Comparison of ENCODE assay signal across 22 mouse cellular contexts in genomic region chr12:16868618-16869017, GRCm38 (mm10). TPM values are rescaled to one million over a fixed set of nuclear protein-coding genes. Genes with fewer than 3 reads are reported as not detected.
DNase-seq lines count a peak whose midpoint lies in the region; ATAC-seq and TF ChIP-seq lines count a peak whose summit lies in the region.
"Had no signal": no experiment of that assay in that cellular context is flagged by ENCODE, and none has a peak within 500 bp of the region (broad histone marks: within the 10 kb centered on the region; RNA-seq: fewer than 3 reads in every experiment).

No protein-coding gene starts in this region.

- WGBS in heart, embryonic 11.5 days (ENCODE audit: insufficient replicate concordance), result 73% methylated on average over 6 of the region's 6 CpGs
- WGBS in heart, adult 2 months, result 66% methylated on average over 6 of the region's 6 CpGs
- WGBS in kidney, adult 2 months, result 84% methylated on average over 6 of the region's 6 CpGs
- 78% methylated on average over 6 of the region's 6 CpGs for whole genome bisulfite sequencing in kidney, embryonic 15.5 days

- no peak for DNase-seq in heart, adult 2 months
- DNase-seq in kidney, adult 2 months, result no peak
- no peak for DNase-seq in testis, postnatal 10 days (ENCODE audit: low spot score)
- DNase-seq in cerebellum, adult 8-10 months, result no peak
- DNase-seq in thymus, postnatal 14 days, result no peak
- DNase-seq: adrenal gland, postnatal 36 days; B cell, adult 2 months; cerebellum, adult 9-10 months; kidney, adult 9 months; kidney, postnatal 36 days; layer of hippocampus, adult 9-11 months; liver, embryonic 13.5 days; retina, postnatal 1 day; thymus, postnatal 25 days had no signal

- no peaks in the 10 kb centered on the region for H3K9me3 ChIP-seq in heart, embryonic 11.5 days (replicated peaks; ENCODE audit: control insufficient read depth, low read length)
- no peaks in the 10 kb centered on the region for H3K9me3 ChIP-seq in kidney, embryonic 15.5 days (replicated peaks)
- H3K9me3 ChIP-seq: embryonic facial prominence, embryonic 12.5 days; liver, embryonic 13.5 days; midbrain, embryonic 10.5 days had no signal

- TF ChIP-seq POLR2A in heart, adult 2 months (IDR thresholded peaks at IDR 0.05; ENCODE audit: insufficient read depth, low read depth, low read length), result no peak
- no peak for TF ChIP-seq POLR2A in kidney, adult 2 months (IDR thresholded peaks at IDR 0.05; ENCODE audit: low read depth, low read length)
- TF ChIP-seq POLR2A in testis, adult 2 months (IDR thresholded peaks at IDR 0.05; ENCODE audit: control insufficient read depth, low read depth, low read length), result no peak

- H3K4me2 ChIP-seq in heart, embryonic 11.5 days, result no peak overlapping the region
- H3K4me2 ChIP-seq in kidney, embryonic 15.5 days, result no peak overlapping the region
- H3K4me2 ChIP-seq: embryonic facial prominence, embryonic 12.5 days; hindbrain, embryonic 14.5 days; liver, embryonic 13.5 days had no signal

- TF ChIP-seq EP300 in heart, adult 2 months (IDR thresholded peaks at IDR 0.05; ENCODE audit: insufficient read depth, low read depth, low read length), result no peak

- no peaks in the 10 kb centered on the region for H3K27me3 ChIP-seq in heart, embryonic 11.5 days (ENCODE audit: control insufficient read depth, insufficient read depth, low read length)
- no peaks in the 10 kb centered on the region for H3K27me3 ChIP-seq in heart, adult 2 months (ENCODE audit: control insufficient read depth, insufficient read depth, low read length)
- no peaks in the 10 kb centered on the region for H3K27me3 ChIP-seq in kidney, adult 2 months (replicated peaks; ENCODE audit: control insufficient read depth, insufficient read depth, low read length)
- H3K27me3 ChIP-seq in kidney, embryonic 15.5 days, result no peaks in the 10 kb centered on the region; the same call in 1 of the 2 replicates
- H3K27me3 ChIP-seq in testis, adult 2 months (ENCODE audit: control insufficient read depth, insufficient read depth, low read length), result no peaks in the 10 kb centered on the region
- H3K27me3 ChIP-seq: embryonic facial prominence, embryonic 12.5 days; liver, embryonic 13.5 days had no signal

- H3K4me3 ChIP-seq in heart, embryonic 11.5 days (ENCODE audit: low read depth, low read length), result no peak overlapping the region
- no peak overlapping the region for H3K4me3 ChIP-seq in heart, adult 2 months
- H3K4me3 ChIP-seq in kidney, adult 2 months (ENCODE audit: insufficient read depth, low read depth, low read length), result no peak overlapping the region
- H3K4me3 ChIP-seq in kidney, embryonic 15.5 days (replicated peaks), result no peak overlapping the region
- H3K4me3 ChIP-seq in testis, adult 2 months (ENCODE audit: control insufficient read depth, low read depth, low read length), result no peak overlapping the region
- H3K4me3 ChIP-seq: embryonic facial prominence, embryonic 12.5 days; liver, embryonic 13.5 days; midbrain, embryonic 10.5 days had no signal

- H3K36me3 ChIP-seq in heart, embryonic 11.5 days (ENCODE audit: control insufficient read depth, insufficient read depth, low read length), result no peaks in the 10 kb centered on the region
- no peaks in the 10 kb centered on the region for H3K36me3 ChIP-seq in heart, adult 2 months (ENCODE audit: control insufficient read depth, insufficient read depth, low read length)
- no peaks in the 10 kb centered on the region for H3K36me3 ChIP-seq in kidney, adult 2 months (ENCODE audit: control insufficient read depth, insufficient read depth, low read length)
- no peaks in the 10 kb centered on the region for H3K36me3 ChIP-seq in kidney, embryonic 15.5 days
- no peaks in the 10 kb centered on the region for H3K36me3 ChIP-seq in testis, adult 2 months (ENCODE audit: control insufficient read depth, insufficient read depth, low read length)
- H3K36me3 ChIP-seq: embryonic facial prominence, embryonic 12.5 days; liver, embryonic 13.5 days; midbrain, embryonic 10.5 days had no signal

- ATAC-seq in heart, embryonic 11.5 days (replicated peaks; ENCODE audit: insufficient number of reproducible peaks, low FRiP score, low TSS enrichment), result no peak
- ATAC-seq in kidney, embryonic 15.5 days (replicated peaks; ENCODE audit: low FRiP score), result no peak
- ATAC-seq: forebrain, embryonic 16.5 days had no signal

- peaks cover 37% of the 10 kb centered on the region for H3K4me1 ChIP-seq in heart, embryonic 11.5 days (ENCODE audit: control insufficient read depth, insufficient read depth, low read length)
- peaks cover 25% of the 10 kb centered on the region for H3K4me1 ChIP-seq in heart, adult 2 months (ENCODE audit: control insufficient read depth, insufficient read depth, low read length)
- H3K4me1 ChIP-seq in kidney, adult 2 months (ENCODE audit: control insufficient read depth, insufficient read depth, low read length), result peaks cover 17% of the 10 kb centered on the region
- H3K4me1 ChIP-seq in kidney, embryonic 15.5 days, result peaks cover 51% of the 10 kb centered on the region
- peaks cover 7% of the 10 kb centered on the region for H3K4me1 ChIP-seq in testis, adult 2 months (ENCODE audit: control insufficient read depth, insufficient read depth, low read length)

- intact Hi-C loops in heart, adult 2 months (cut with DNase I), result no loop called here

- peak overlapping the region; percentile 15 for H3K27ac ChIP-seq in heart, embryonic 11.5 days (ENCODE audit: low read depth, low read length)
- H3K27ac ChIP-seq in heart, adult 2 months, result no peak overlapping the region; the same call in 1 of the 2 replicates
- peak overlapping the region; percentile 27; the same call in 1 of the 2 replicates for H3K27ac ChIP-seq in kidney, adult 2 months (ENCODE audit: insufficient read depth, low read depth, low read length)
- H3K27ac ChIP-seq in kidney, embryonic 15.5 days, result no peak overlapping the region
- peak overlapping the region; percentile 7; the same call in 1 of the 2 replicates for H3K27ac ChIP-seq in testis, adult 2 months (ENCODE audit: control insufficient read depth, insufficient read depth, low read depth, low read length)
- H3K27ac ChIP-seq: embryonic facial prominence, embryonic 12.5 days; hindbrain, embryonic 14.5 days; liver, embryonic 13.5 days; macrophage; midbrain, embryonic 10.5 days had no signal

- TF ChIP-seq CTCF in heart, adult 2 months (IDR thresholded peaks at IDR 0.05), result no peak
- no peak for TF ChIP-seq CTCF in kidney, adult 2 months (conservative IDR thresholded peaks at IDR 0.05; ENCODE audit: insufficient read depth, insufficient read length, low read depth, low read length)
- no peak for TF ChIP-seq CTCF in testis, adult 2 months (IDR thresholded peaks at IDR 0.05; ENCODE audit: control insufficient read depth, insufficient read depth, insufficient replicate concordance, low read depth, low read length)

- no peaks in the 10 kb centered on the region for H3K79me2 ChIP-seq in heart, adult 2 months (replicated peaks; ENCODE audit: control insufficient read depth, insufficient read depth, low read length)

- no peak overlapping the region for H3K9ac ChIP-seq in heart, embryonic 11.5 days (ENCODE audit: low read depth, low read length)
- no peak overlapping the region for H3K9ac ChIP-seq in heart, adult 2 months (ENCODE audit: low read depth, low read length)
- H3K9ac ChIP-seq in kidney, embryonic 15.5 days, result no peak overlapping the region
- H3K9ac ChIP-seq: embryonic facial prominence, embryonic 12.5 days; hindbrain, embryonic 14.5 days; liver, embryonic 13.5 days had no signal

RNA-seq across cellular contexts. Expression of gene Rock2, which starts 26.1 kb away (rescaled TPM):
- 19.8 and 22.2 TPM in 2 replicates for polyA plus RNA-seq in heart, embryonic 11.5 days (2014; fragmentation: Nextera tagmentation; extraction: Ambion mirVana)
- total RNA-seq in heart, adult 2 months (2021), result 10 to 100 TPM; 78.0 to 80.2 TPM
- polyA plus RNA-seq in heart, adult 2 months (2012; rRNA removed), result 11.2 and 27.6 TPM in 2 replicates
- 4.4 and 5.9 TPM in 2 replicates for polyA plus RNA-seq in kidney, adult 2 months (2012; rRNA removed)
- polyA plus RNA-seq in kidney, embryonic 15.5 days (2015; fragmentation: Nextera tagmentation; extraction: Ambion mirVana), result 15.8 and 16.6 TPM in 2 replicates
- 2.1 and 2.9 TPM in 2 replicates for polyA plus RNA-seq in testis, adult 2 months (2012; rRNA removed)

RNA-seq across cellular contexts. Expression of gene E2f6, which starts 57.9 kb away (rescaled TPM):
- 56.0 and 59.7 TPM in 2 replicates for polyA plus RNA-seq in heart, embryonic 11.5 days (2014; fragmentation: Nextera tagmentation; extraction: Ambion mirVana)
- total RNA-seq in heart, adult 2 months (2021), result 10 to 100 TPM; 79.1 to 84.1 TPM
- polyA plus RNA-seq in heart, adult 2 months (2012; rRNA removed), result 46.7 and 87.4 TPM in 2 replicates
- 14.7 and 15.5 TPM in 2 replicates for polyA plus RNA-seq in kidney, adult 2 months (2012; rRNA removed)
- polyA plus RNA-seq in kidney, embryonic 15.5 days (2015; fragmentation: Nextera tagmentation; extraction: Ambion mirVana), result 44.5 and 46.5 TPM in 2 replicates
- polyA plus RNA-seq in testis, adult 2 months (2012; rRNA removed), result 3.2 and 5.0 TPM in 2 replicates

Comparison
In these comparisons a context has a peak if more than half of its experiments do, and no peak if none do; other contexts are left out.
1. H3K27ac ChIP-seq: peak in heart, embryonic 11.5 days (single experiment), kidney, adult 2 months (single experiment) and testis, adult 2 months (single experiment); none in heart, adult 2 months (single experiment) and kidney, embryonic 15.5 days (single experiment).